Mouse (Mus musculus) brain, embryonic 14.5 days (tissue): ENCODE data around the gene Fam234a.

Experiments
- CTCF ChIP-seq: fragments of 200-500 bp; IDR thresholded peaks from 2 replicates; pipeline ENCODE4 v1.5.1; 2012; ENCODE audit warnings: inconsistent platforms, mild to moderate bottlenecking, moderate library complexity, borderline replicate concordance; ENCODE audit not compliant: insufficient read depth, insufficient read length; ENCODE audit errors: extremely low read depth
- POLR2A ChIP-seq: fragments of 200-500 bp; IDR thresholded peaks from 2 replicates; pipeline ENCODE4 v1.6.1; 2012; ENCODE audit warnings: mild to moderate bottlenecking, inconsistent platforms, borderline replicate concordance; ENCODE audit not compliant: poor library complexity, insufficient read depth, insufficient read length, severe bottlenecking; ENCODE audit errors: extremely low read depth

GRCm38 (mm10) chr17:26251886-26252538 is 8.0 kb upstream of the Fam234a start:
- TF ChIP-seq CTCF (no peak), POLR2A (no peak)
